Mouse (Mus musculus) midbrain, embryonic 12.5 days (tissue): ENCODE measurements around the gene Chil5. TPM values are rescaled to one million over a fixed set of nuclear protein-coding genes. Genes with fewer than 3 reads are reported as not detected.
A peak's percentile ranks its signal among the peaks of the same experiment; 100 is the strongest.
"Not testable (repeated sequence)": the region's sequence is repeated elsewhere in the genome, so short reads cannot be mapped to it uniquely, and the experiment has no call there.

Source experiments
- ATAC-seq: fragments of 200-750 bp; cut with Nextera tagmentation; 2 replicates; pipeline ENCODE4 v1.8.0; 2017; ENCODE audit warnings: low read depth, moderate TSS enrichment, moderate library complexity; ENCODE audit not compliant: low FRiP score
- H3K27ac ChIP-seq: fragments of 300-500 bp; sonication (generic); replicated peaks from 2 replicates; pipeline ENCODE4 v1.5.1; 2016; ENCODE audit warnings: mild to moderate bottlenecking
- H3K27me3 ChIP-seq: fragments of 300-500 bp; sonication (generic); 2 replicates; pipeline ENCODE4 v1.6.1; 2016; ENCODE audit warnings: mild to moderate bottlenecking
- H3K36me3 ChIP-seq: fragments of 300-500 bp; sonication (generic); 2 replicates; pipeline ENCODE4 v1.6.1; 2016
- H3K4me1 ChIP-seq: fragments of 300-500 bp; sonication (generic); 2 replicates; pipeline ENCODE4 v1.6.1; 2016
- H3K4me2 ChIP-seq: fragments of 300-500 bp; sonication (generic); replicated peaks from 2 replicates; pipeline ENCODE4 v1.6.1; 2016; ENCODE audit warnings: mild to moderate bottlenecking, moderate library complexity
- H3K4me3 ChIP-seq: fragments of 300-500 bp; sonication (generic); 2 replicates; pipeline ENCODE4 v1.5.1; 2016; ENCODE audit warnings: mild to moderate bottlenecking
- H3K9ac ChIP-seq: fragments of 300-500 bp; sonication (generic); replicated peaks from 2 replicates; pipeline ENCODE4 v1.6.1; 2016; ENCODE audit warnings: mild to moderate bottlenecking, moderate library complexity
- H3K9me3 ChIP-seq: fragments of 300-500 bp; sonication (generic); 2 replicates; pipeline ENCODE4 v1.6.1; 2016; ENCODE audit warnings: mild to moderate bottlenecking
- WGBS: fragments of 180-500 bp; shearing (Covaris S2); methylation state at CpG from one replicate; pipeline ENCODE4 v1.1.7; 2016; 5-methylcytosine and 5-hydroxymethylcytosine counted together
- polyA plus RNA-seq: library from polyadenylated mRNA; unstranded; fragments of >200 nt; fragmentation: Nextera tagmentation; extraction: Ambion mirVana; gene quantifications from 2 replicates; pipeline ENCODE4 v1.2.1, GENCODE M21; 2016

Chil5 gene
- polyA plus RNA-seq, result 0.24 TPM in 1 of 2 replicates, not detected in the other

- no peak within 1 kb of the TSS for H3K4me2 ChIP-seq
- 91% methylated on average over 1 of the region's 1 CpGs for WGBS
- H3K9me3 ChIP-seq, result no peaks in the 10 kb centered on the region
- H3K27ac ChIP-seq, result no peak within 1 kb of the TSS
- no peaks in the 10 kb centered on the region for H3K4me1 ChIP-seq
- no peak within 1 kb of the TSS for H3K9ac ChIP-seq
- H3K27me3 ChIP-seq, result no peaks in the 10 kb centered on the region
- no peak for ATAC-seq
- no peaks in the 10 kb centered on the region for H3K36me3 ChIP-seq
- H3K4me3 ChIP-seq, result no peak within 1 kb of the TSS
These were observed at the start of gene Chil5 for GRCm38 (mm10) chr3:106032781-106033180. Gene Chil5, minus strand, starts transcription at chr3:106032814.

GRCm38 (mm10) chr3:106074824-106075223, 42.2 kb upstream of the Chil5 start:
- ATAC-seq, result no peak
- H3K9me3 ChIP-seq, result no peaks in the 10 kb centered on the region
- H3K27ac ChIP-seq, result no peak overlapping the region
- H3K4me2 ChIP-seq, result no peak overlapping the region
- no peak overlapping the region for H3K4me3 ChIP-seq
- WGBS, result 71% methylated on average over 1 of the region's 1 CpGs
- no peaks in the 10 kb centered on the region for H3K27me3 ChIP-seq
- H3K4me1 ChIP-seq, result no peaks in the 10 kb centered on the region
- H3K9ac ChIP-seq, result no peak overlapping the region
- H3K36me3 ChIP-seq, result no peaks in the 10 kb centered on the region

- Histone ChIP-seq H3K4me1 (no peaks in the 10 kb centered on the region), H3K9ac (no peak overlapping the region), H3K9me3 (no peaks in the 10 kb centered on the region), H3K36me3 (no peaks in the 10 kb centered on the region), H3K27me3 (no peaks in the 10 kb centered on the region), H3K4me2 (no peak overlapping the region), H3K4me3 (no peak overlapping the region), H3K27ac (no peak overlapping the region)
- ATAC-seq, result no peak
- 79% methylated on average over 2 of the region's 2 CpGs for WGBS
These were observed 38.4 kb upstream of the Chil5 start for GRCm38 (mm10) chr3:106070994-106071393.

GRCm38 (mm10) chr3:106067707-106068106, 35.1 kb upstream of the Chil5 start:
- not testable (repeated sequence) for H3K27ac ChIP-seq, H3K4me2 ChIP-seq, H3K36me3 ChIP-seq, H3K4me3 ChIP-seq, H3K9me3 ChIP-seq, H3K4me1 ChIP-seq, ATAC-seq, H3K27me3 ChIP-seq, H3K9ac ChIP-seq
- WGBS, result 44% methylated on average over 5 of the region's 5 CpGs

- H3K27me3 ChIP-seq, result no peaks in the 10 kb centered on the region
- H3K9me3 ChIP-seq, result no peaks in the 10 kb centered on the region
- no peak for ATAC-seq
- no peak overlapping the region for H3K27ac ChIP-seq
- H3K4me1 ChIP-seq, result no peaks in the 10 kb centered on the region
- 72% methylated on average over 3 of the region's 3 CpGs for WGBS
- H3K4me3 ChIP-seq, result no peak overlapping the region
- no peaks in the 10 kb centered on the region for H3K36me3 ChIP-seq
- no peak overlapping the region for H3K9ac ChIP-seq
- no peak overlapping the region for H3K4me2 ChIP-seq
These were observed 25.4 kb upstream of the Chil5 start for GRCm38 (mm10) chr3:106057966-106058365.

- no peak overlapping the region for H3K4me3 ChIP-seq
- H3K27ac ChIP-seq, result no peak overlapping the region
- H3K4me1 ChIP-seq, result no peaks in the 10 kb centered on the region
- no peaks in the 10 kb centered on the region for H3K27me3 ChIP-seq
- no peak overlapping the region for H3K9ac ChIP-seq
- no peaks in the 10 kb centered on the region for H3K36me3 ChIP-seq
- no peaks in the 10 kb centered on the region for H3K9me3 ChIP-seq
- ATAC-seq, result no peak
- 74% methylated on average over 18 of the region's 18 CpGs for WGBS
- no peak overlapping the region for H3K4me2 ChIP-seq
These were observed 19.3 kb upstream of the Chil5 start for GRCm38 (mm10) chr3:106051896-106052295.

GRCm38 (mm10) chr3:106040306-106040705, 7.7 kb upstream of the Chil5 start:
- no peak overlapping the region for H3K27ac ChIP-seq
- H3K36me3 ChIP-seq, result no peaks in the 10 kb centered on the region
- no peaks in the 10 kb centered on the region for H3K4me1 ChIP-seq
- no peak overlapping the region for H3K4me2 ChIP-seq
- H3K4me3 ChIP-seq, result no peak overlapping the region
- H3K27me3 ChIP-seq, result no peaks in the 10 kb centered on the region
- no peak for ATAC-seq
- no peaks in the 10 kb centered on the region for H3K9me3 ChIP-seq
- no peak overlapping the region for H3K9ac ChIP-seq
- WGBS, result 83% methylated on average over 2 of the region's 2 CpGs

GRCm38 (mm10) chr3:106024135-106024534, 8.5 kb downstream of the Chil5 start:
- ATAC-seq, result no peak

GRCm38 (mm10) chr3:106021840-106022239, 10.8 kb downstream of the Chil5 start:
- H3K9me3 ChIP-seq, result no peaks in the 10 kb centered on the region
- no peak overlapping the region for H3K4me3 ChIP-seq
- H3K36me3 ChIP-seq, result no peaks in the 10 kb centered on the region
- H3K4me2 ChIP-seq, result no peak overlapping the region
- ATAC-seq, result no peak
- no peaks in the 10 kb centered on the region for H3K4me1 ChIP-seq
- no peak overlapping the region for H3K27ac ChIP-seq
- H3K9ac ChIP-seq, result no peak overlapping the region
- no peaks in the 10 kb centered on the region for H3K27me3 ChIP-seq

More at GRCm38 (mm10) chr3:106024135-106024534, 8.5 kb downstream of the Chil5 start:
- H3K4me1 ChIP-seq, result no peaks in the 10 kb centered on the region
- no peak overlapping the region for H3K27ac ChIP-seq
- WGBS, result 89% methylated on average over 2 of the region's 2 CpGs
- H3K4me2 ChIP-seq, result no peak overlapping the region
- no peaks in the 10 kb centered on the region for H3K27me3 ChIP-seq
- H3K9ac ChIP-seq, result no peak overlapping the region
- H3K36me3 ChIP-seq, result no peaks in the 10 kb centered on the region
- H3K9me3 ChIP-seq, result no peaks in the 10 kb centered on the region
- H3K4me3 ChIP-seq, result no peak overlapping the region

- no peak for ATAC-seq
- 92% methylated on average over 2 of the region's 2 CpGs for WGBS
These were observed 18.1 kb downstream of the Chil5 start, which contains the start of gene Pifo for GRCm38 (mm10) chr3:106014546-106014945. Gene Pifo, minus strand, starts transcription at chr3:106014646.

GRCm38 (mm10) chr3:106003360-106003759, 29.3 kb downstream of the Chil5 start:
- not testable (repeated sequence) for H3K27ac ChIP-seq, H3K9me3 ChIP-seq, H3K36me3 ChIP-seq, H3K4me2 ChIP-seq, ATAC-seq, H3K4me3 ChIP-seq, H3K27me3 ChIP-seq, H3K9ac ChIP-seq, H3K4me1 ChIP-seq
- WGBS, result 75% methylated on average over 10 of the region's 10 CpGs

More at GRCm38 (mm10) chr3:106014546-106014945, 18.1 kb downstream of the Chil5 start, which contains the start of gene Pifo:
- no peak within 1 kb of the TSS for H3K27ac ChIP-seq
- no peak within 1 kb of the TSS for H3K9ac ChIP-seq
- H3K4me3 ChIP-seq, result no peak within 1 kb of the TSS
- H3K27me3 ChIP-seq, result no peaks in the 10 kb centered on the region
- no peaks in the 10 kb centered on the region for H3K4me1 ChIP-seq
- no peaks in the 10 kb centered on the region for H3K9me3 ChIP-seq
- H3K36me3 ChIP-seq, result no peaks in the 10 kb centered on the region
- H3K4me2 ChIP-seq, result no peak within 1 kb of the TSS

GRCm38 (mm10) chr3:106001416-106002370, 30.9 kb downstream of the Chil5 start:
- peak; percentile 92 for ATAC-seq
- H3K36me3 ChIP-seq, result no peaks in the 10 kb centered on the region
- no peak overlapping the region for H3K9ac ChIP-seq
- 20% methylated on average over 17 of the region's 17 CpGs for WGBS
- peak overlapping the region; percentile 22; the same call in 1 of the 2 replicates for H3K4me3 ChIP-seq
- H3K4me1 ChIP-seq, result peaks cover 8% of the 10 kb centered on the region
- H3K4me2 ChIP-seq, result peak overlapping the region; percentile 48
- H3K9me3 ChIP-seq, result no peaks in the 10 kb centered on the region
- no peaks in the 10 kb centered on the region for H3K27me3 ChIP-seq
- H3K27ac ChIP-seq, result no peak overlapping the region
